Mouse (Mus musculus) cerebellum, postnatal 4 days (tissue): Measurements from ENCODE around the gene Ccdc124.

Experiments used
- DNase-seq, 2 experiments: peaks; one replicate each; pipeline ENCODE4 v3.0.0; 2022; ENCODE audit warnings: low spot score in 2 of 2, mixed read lengths in 1 of 2

The Ccdc124 gene

GRCm38 (mm10) chr8:70869601-70870041, 4.1 kb downstream of the Ccdc124 start:
- peak; percentile 61 to 78 for DNase-seq

GRCm38 (mm10) chr8:70869199-70869571, 4.5 kb downstream of the Ccdc124 start:
- no peak for DNase-seq

GRCm38 (mm10) chr8:70868559-70869198, 5.1 kb downstream of the Ccdc124 start:
- DNase-seq, result peak in 1 of 2 experiments; percentile 35

GRCm38 (mm10) chr8:70866566-70866965, 7.2 kb downstream of the Ccdc124 start:
- DNase-seq, result no peak

GRCm38 (mm10) chr8:70866001-70866520, 7.7 kb downstream of the Ccdc124 start:
- DNase-seq, result no peak

GRCm38 (mm10) chr8:70865350-70866000, 8.3 kb downstream of the Ccdc124 start:
- DNase-seq, result peak; percentile 97 to 99

- DNase-seq, result peak in 1 of 2 experiments; percentile 48
Observed at GRCm38 (mm10) chr8:70864712-70865221, 9.0 kb downstream of the Ccdc124 start.

GRCm38 (mm10) chr8:70863956-70864711, 9.6 kb downstream of the Ccdc124 start:
- no peak for DNase-seq

GRCm38 (mm10) chr8:70862824-70863641, 10.7 kb downstream of the Ccdc124 start, which contains the start of gene Kcnn1:
TSS of gene Kcnn1 (minus strand) at chr8:70863258.
- DNase-seq, result no peak

- DNase-seq, result no peak
Observed at GRCm38 (mm10) chr8:70857516-70857915, 16.2 kb downstream of the Ccdc124 start.

GRCm38 (mm10) chr8:70856541-70857197, 17.1 kb downstream of the Ccdc124 start:
- peak in 1 of 2 experiments; percentile 47 for DNase-seq

- DNase-seq, result no peak
Observed at GRCm38 (mm10) chr8:70856028-70856427, 17.7 kb downstream of the Ccdc124 start.

- no peak for DNase-seq
Observed at GRCm38 (mm10) chr8:70853863-70854262, 19.9 kb downstream of the Ccdc124 start.

- no peak for DNase-seq
Observed at GRCm38 (mm10) chr8:70852595-70853231, 21.0 kb downstream of the Ccdc124 start.

- no peak for DNase-seq
Observed at GRCm38 (mm10) chr8:70851837-70852236, 21.9 kb downstream of the Ccdc124 start.

- no peak for DNase-seq
Observed at GRCm38 (mm10) chr8:70850947-70851346, 22.8 kb downstream of the Ccdc124 start.

- no peak for DNase-seq
Observed at GRCm38 (mm10) chr8:70850132-70850845, 23.4 kb downstream of the Ccdc124 start.

GRCm38 (mm10) chr8:70849333-70849990, 24.3 kb downstream of the Ccdc124 start:
- DNase-seq, result no peak
